Mouse (Mus musculus) hindbrain, embryonic 14.5 days (tissue): ENCODE data around the gene Tep1. TPM values are rescaled to one million over a fixed set of nuclear protein-coding genes. Genes with fewer than 3 reads are reported as not detected.

Source experiments
- ATAC-seq: fragments of 200-750 bp; cut with Nextera tagmentation; 2 replicates; pipeline ENCODE4 v1.8.0; 2017; ENCODE audit warnings: moderate number of reproducible peaks, mild to moderate bottlenecking, moderate TSS enrichment, moderate library complexity; ENCODE audit not compliant: low FRiP score
- DNase-seq: peaks from one replicate; pipeline ENCODE4 v3.0.0-alpha.2; 2015; ENCODE audit warnings: low spot score
- H3K27ac ChIP-seq: fragments of 300-500 bp; sonication (generic); 2 replicates; pipeline ENCODE4 v1.5.1; 2014; ENCODE audit warnings: mild to moderate bottlenecking, moderate library complexity
- H3K27me3 ChIP-seq: fragments of 300-500 bp; sonication (generic); 2 replicates; pipeline ENCODE4 v1.6.1; 2014; ENCODE audit warnings: mild to moderate bottlenecking, low read length, mixed read lengths; ENCODE audit not compliant: control insufficient read depth, insufficient read depth
- H3K36me3 ChIP-seq: fragments of 300-500 bp; sonication (generic); replicated peaks from 2 replicates; pipeline ENCODE4 v1.6.1; 2014; ENCODE audit not compliant: control insufficient read depth, insufficient read depth
- H3K4me1 ChIP-seq: fragments of 300-500 bp; sonication (generic); replicated peaks from 2 replicates; pipeline ENCODE4 v1.6.1; 2014; ENCODE audit warnings: antibody characterized with exemption, low read length, mixed read lengths; ENCODE audit not compliant: control insufficient read depth, insufficient read depth
- H3K4me2 ChIP-seq: fragments of 300-500 bp; sonication (generic); replicated peaks from 2 replicates; pipeline ENCODE4 v1.6.1; 2014; ENCODE audit warnings: mild to moderate bottlenecking, moderate library complexity
- H3K4me3 ChIP-seq: fragments of 300-500 bp; sonication (generic); replicated peaks from 2 replicates; pipeline ENCODE4 v1.5.1; 2014; ENCODE audit warnings: mild to moderate bottlenecking, low read length
- H3K9ac ChIP-seq: fragments of 300-500 bp; sonication (generic); 2 replicates; pipeline ENCODE4 v1.6.1; 2014
- H3K9me3 ChIP-seq: fragments of 300-500 bp; sonication (generic); 2 replicates; pipeline ENCODE4 v1.6.1; 2016; ENCODE audit warnings: low read length; ENCODE audit not compliant: control insufficient read depth
- WGBS: fragments of 180-500 bp; shearing (Covaris S2); extraction: QIAGEN DNeasy Blood & Tissue Kit; methylation state at CpG from one replicate; pipeline ENCODE4 v1.1.7; 2014; 5-methylcytosine and 5-hydroxymethylcytosine counted together
- polyA plus RNA-seq: library from polyadenylated mRNA; unstranded; fragments of >200 nt; fragmentation: Nextera tagmentation; extraction: Ambion mirVana; gene quantifications from 2 replicates; pipeline ENCODE4 v1.2.1, GENCODE M21; 2014

The Tep1 gene
- polyA plus RNA-seq, 1 experiment from 2014 or later = 3.3 TPM

DNA sequence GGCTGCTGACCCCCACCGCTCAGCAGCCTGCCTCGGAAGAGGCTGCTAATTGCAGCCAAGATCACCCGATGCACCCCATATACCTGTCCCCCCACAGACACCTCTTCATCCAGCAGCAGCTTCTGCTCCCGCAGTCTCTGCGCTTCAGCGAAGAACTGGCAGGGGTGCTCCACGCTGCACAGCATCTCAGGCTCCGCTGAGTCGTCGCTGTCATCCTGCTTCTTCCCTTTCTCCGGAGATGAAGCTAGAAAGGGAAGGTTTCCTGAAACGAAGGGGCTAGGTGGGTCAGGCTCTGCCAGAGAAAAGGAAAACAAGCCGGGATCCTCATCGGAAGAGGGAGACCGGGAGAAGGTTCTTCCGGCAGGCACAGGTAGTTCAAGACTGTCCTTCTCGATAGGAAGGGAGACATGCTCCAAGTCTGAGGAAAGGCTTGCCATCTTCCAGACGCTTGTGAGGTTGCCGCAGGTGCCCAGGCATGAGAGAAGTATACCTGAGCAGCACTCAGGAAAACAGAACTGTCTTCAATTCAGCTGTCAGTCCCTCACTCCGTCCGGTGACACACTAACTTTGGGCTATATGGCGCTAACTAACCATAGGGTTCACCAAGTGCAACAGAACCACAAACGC is 26.5 kb upstream of the Tep1 start:
- Histone ChIP-seq H3K4me3 (peak overlapping the region; percentile 37), H3K4me1 (0 out of 2 replicates have a peak, but pooled peaks cover 5% of the 10 kb centered on the region), H3K9ac (peak overlapping the region; percentile 56), H3K4me2 (peak overlapping the region; percentile 66), H3K27ac (no peak overlapping the region), H3K9me3 (no peaks in the 10 kb centered on the region), H3K36me3 (no peaks in the 10 kb centered on the region), H3K27me3 (0 out of 2 replicates have a peak, but pooled peaks cover 6% of the 10 kb centered on the region)
- 18% methylated on average over 23 of the region's 23 CpGs for WGBS
- ATAC-seq = peak; percentile 61
- peak; percentile 39 for DNase-seq

DNA sequence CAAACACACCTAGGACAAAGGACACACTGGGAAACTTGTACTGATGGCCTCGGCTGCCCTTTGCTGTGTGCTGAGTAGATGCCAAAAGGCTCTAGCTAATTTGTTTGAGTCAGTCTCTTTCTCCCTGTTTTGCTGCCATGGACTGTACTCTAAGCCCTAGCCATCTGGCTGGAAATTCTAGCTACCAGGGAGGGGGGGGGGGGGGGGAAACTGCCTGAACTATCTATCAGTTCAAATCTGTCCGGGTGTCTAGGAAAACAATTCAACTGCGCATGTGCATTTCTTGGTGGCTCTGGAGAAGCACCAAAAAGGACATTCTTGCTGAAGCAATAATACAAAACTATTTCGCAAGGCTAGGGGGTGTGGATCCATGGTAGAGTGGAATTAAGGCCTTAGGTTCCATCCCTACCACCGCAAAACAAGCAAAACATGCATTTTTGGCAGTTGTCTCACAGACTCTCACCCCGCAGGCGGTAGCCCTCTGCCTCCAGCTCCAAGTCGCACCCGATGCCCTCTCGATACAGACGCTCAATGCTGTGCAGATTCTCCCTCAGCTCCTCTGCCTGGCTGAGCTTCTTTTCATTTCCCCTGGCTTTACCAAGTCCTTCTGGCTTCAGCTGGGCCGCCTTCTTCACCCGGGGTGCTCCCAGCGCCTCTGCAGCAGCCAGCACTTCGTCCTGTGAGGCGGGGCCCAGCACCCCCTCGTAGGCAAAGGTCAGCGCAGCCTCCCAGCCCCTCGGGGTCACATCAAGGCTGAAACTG is 25.8 kb upstream of the Tep1 start:
- H3K4me1 ChIP-seq = 0 out of 2 replicates have a peak, but pooled peaks cover 5% of the 10 kb centered on the region
- H3K9ac ChIP-seq = peak overlapping the region; percentile 56
- DNase-seq (peak; percentile 51), ATAC-seq (peak; percentile 69)
- peak overlapping the region; percentile 37 for H3K4me3 ChIP-seq
- H3K27me3 ChIP-seq = 0 out of 2 replicates have a peak, but pooled peaks cover 6% of the 10 kb centered on the region
- H3K27ac ChIP-seq = no peak overlapping the region
- WGBS = 19% methylated on average over 19 of the region's 19 CpGs
- no peaks in the 10 kb centered on the region for H3K9me3 ChIP-seq
- H3K4me2 ChIP-seq = peak overlapping the region; percentile 66
- no peaks in the 10 kb centered on the region for H3K36me3 ChIP-seq

GRCm38 (mm10) chr14:50895407-50895806 is 25.0 kb upstream of the Tep1 start:
- 0 out of 2 replicates have a peak overlapping the region, but pooled peaks have one; percentile 66 for H3K4me2 ChIP-seq
- no peaks in the 10 kb centered on the region for H3K36me3 ChIP-seq
- no peak overlapping the region for H3K4me3 ChIP-seq
- no peak for ATAC-seq
- H3K9ac ChIP-seq = 0 out of 2 replicates have a peak overlapping the region, but pooled peaks have one; percentile 3
- H3K4me1 ChIP-seq = 0 out of 2 replicates have a peak, but pooled peaks cover 5% of the 10 kb centered on the region
- no peak for DNase-seq
- H3K27ac ChIP-seq = no peak overlapping the region
- 0 out of 2 replicates have a peak, but pooled peaks cover 6% of the 10 kb centered on the region for H3K27me3 ChIP-seq
- no peaks in the 10 kb centered on the region for H3K9me3 ChIP-seq

- 0 out of 2 replicates have a peak, but pooled peaks cover 6% of the 10 kb centered on the region for H3K27me3 ChIP-seq
- no peak overlapping the region for H3K4me2 ChIP-seq
- no peaks in the 10 kb centered on the region for H3K36me3 ChIP-seq
- DNase-seq = no peak
- H3K9ac ChIP-seq = no peak overlapping the region
- no peak for ATAC-seq
- H3K9me3 ChIP-seq = no peaks in the 10 kb centered on the region
- 0 out of 2 replicates have a peak, but pooled peaks cover 5% of the 10 kb centered on the region for H3K4me1 ChIP-seq
- H3K27ac ChIP-seq = no peak overlapping the region
- no peak overlapping the region for H3K4me3 ChIP-seq
- WGBS = 90% methylated on average over 22 of the region's 22 CpGs
These were observed 22.4 kb upstream of the Tep1 start for GRCm38 (mm10) chr14:50892541-50893459.

DNA sequence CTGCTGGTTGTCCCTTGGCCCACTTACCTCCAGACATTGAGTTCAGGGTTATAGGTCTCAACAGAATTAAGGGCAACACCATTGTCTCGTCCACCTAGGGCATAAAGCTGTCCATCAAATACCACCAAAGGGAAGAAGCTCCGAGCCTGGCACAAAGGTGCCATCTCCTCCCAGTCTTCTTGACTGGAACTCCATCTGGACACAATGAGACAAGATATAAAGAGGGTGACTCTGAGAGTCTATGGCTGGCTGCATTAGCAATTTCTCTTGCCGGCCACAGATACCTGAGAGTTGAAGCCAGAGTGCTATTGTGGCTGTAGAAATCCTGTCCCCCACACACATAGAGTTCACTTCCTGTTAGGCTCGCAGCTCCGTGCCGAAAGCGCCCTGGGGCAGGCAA is 21.7 kb upstream of the Tep1 start:
- no peak overlapping the region for H3K4me3 ChIP-seq
- WGBS = 95% methylated on average over 7 of the region's 7 CpGs
- H3K9me3 ChIP-seq = no peaks in the 10 kb centered on the region
- H3K36me3 ChIP-seq = no peaks in the 10 kb centered on the region
- no peak overlapping the region for H3K27ac ChIP-seq
- ATAC-seq = no peak
- H3K4me1 ChIP-seq = 0 out of 2 replicates have a peak, but pooled peaks cover 5% of the 10 kb centered on the region
- no peak for DNase-seq
- H3K9ac ChIP-seq = no peak overlapping the region
- no peak overlapping the region for H3K4me2 ChIP-seq
- H3K27me3 ChIP-seq = no peaks in the 10 kb centered on the region

DNA sequence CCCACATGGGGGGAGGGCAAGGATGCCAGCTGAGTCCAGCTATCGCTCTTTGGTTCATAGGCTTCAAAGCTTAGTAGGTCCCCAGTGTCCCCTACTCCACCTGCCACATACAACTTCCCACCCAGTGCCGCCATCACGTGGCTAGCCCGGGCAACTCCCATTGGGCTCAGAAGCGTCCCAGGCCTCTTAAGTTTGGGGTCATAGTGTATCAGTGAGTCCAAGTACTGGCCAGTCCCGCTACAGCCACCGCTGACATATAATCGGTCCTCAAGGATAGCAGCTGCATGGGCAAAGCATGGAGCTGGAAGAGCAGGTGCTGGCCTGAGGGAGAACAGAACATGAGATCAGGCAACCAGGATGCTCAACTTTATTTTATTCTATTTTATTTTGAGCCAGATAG is 21.3 kb upstream of the Tep1 start:
- Histone ChIP-seq H3K36me3 (no peaks in the 10 kb centered on the region), H3K4me2 (no peak overlapping the region), H3K9me3 (no peaks in the 10 kb centered on the region), H3K27me3 (no peaks in the 10 kb centered on the region), H3K4me3 (no peak overlapping the region), H3K4me1 (0 out of 2 replicates have a peak, but pooled peaks cover 5% of the 10 kb centered on the region), H3K27ac (no peak overlapping the region), H3K9ac (no peak overlapping the region)
- DNase-seq (no peak), ATAC-seq (no peak)
- WGBS = 94% methylated on average over 8 of the region's 8 CpGs

- no peak overlapping the region for H3K4me2 ChIP-seq
- no peak for ATAC-seq
- WGBS = 88% methylated on average over 6 of the region's 6 CpGs
- H3K27ac ChIP-seq = no peak overlapping the region
- H3K36me3 ChIP-seq = no peaks in the 10 kb centered on the region
- DNase-seq = no peak
- no peak overlapping the region for H3K4me3 ChIP-seq
- H3K9ac ChIP-seq = no peak overlapping the region
- no peaks in the 10 kb centered on the region for H3K9me3 ChIP-seq
- no peaks in the 10 kb centered on the region for H3K27me3 ChIP-seq
- H3K4me1 ChIP-seq = no peaks in the 10 kb centered on the region
These were observed 6.0 kb upstream of the Tep1 start for GRCm38 (mm10) chr14:50876236-50876950.

- H3K9ac ChIP-seq = no peak overlapping the region
- no peaks in the 10 kb centered on the region for H3K36me3 ChIP-seq
- 0 out of 2 replicates have a peak, but pooled peaks cover 4% of the 10 kb centered on the region for H3K4me1 ChIP-seq
- no peak overlapping the region for H3K27ac ChIP-seq
- 82% methylated on average over 6 of the region's 6 CpGs for WGBS
- H3K9me3 ChIP-seq = no peaks in the 10 kb centered on the region
- H3K27me3 ChIP-seq = no peaks in the 10 kb centered on the region
- no peak overlapping the region for H3K4me2 ChIP-seq
- H3K4me3 ChIP-seq = no peak overlapping the region
- ATAC-seq = no peak
- no peak for DNase-seq
These were observed 5.4 kb upstream of the Tep1 start for GRCm38 (mm10) chr14:50875591-50876230.
